In the genomic region with DNA sequence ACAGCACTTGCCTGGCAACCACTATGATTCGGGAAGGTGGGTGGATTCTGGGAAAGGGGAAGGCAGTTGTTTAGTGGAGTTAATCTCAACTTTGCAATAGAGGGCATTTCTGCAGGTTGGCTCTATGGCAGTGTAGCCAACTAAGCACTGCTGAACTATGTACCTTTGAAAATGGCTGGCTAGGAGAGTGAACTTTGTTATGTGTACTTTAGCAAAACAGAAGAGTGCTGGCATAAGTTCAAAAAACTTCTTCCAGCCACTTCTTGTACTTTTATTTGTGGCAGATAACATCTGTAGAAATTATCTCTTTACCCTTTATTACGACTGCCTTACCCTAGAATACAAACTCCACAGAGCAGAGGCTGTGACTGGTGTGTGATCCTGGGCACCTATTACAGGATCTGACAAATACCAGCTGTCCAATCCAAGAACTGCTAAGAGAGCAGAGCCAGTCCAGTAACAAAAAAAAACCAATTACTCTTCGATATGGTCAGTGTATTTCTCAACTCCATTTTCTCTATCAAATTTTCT, we compare ENCODE assay signal across 8 mouse cellular contexts. TPM values are rescaled to one million over a fixed set of nuclear protein-coding genes. Genes with fewer than 3 reads are reported as not detected.
DNase-seq lines count a peak whose midpoint lies in the region; ATAC-seq and TF ChIP-seq lines count a peak whose summit lies in the region.

No protein-coding gene starts in this region.

- no peak overlapping the region; the same call in 1 of the 2 replicates for H3K9ac ChIP-seq in embryonic facial prominence, embryonic 11.5 days (replicated peaks; ENCODE audit: low read length)
- no peak overlapping the region for H3K9ac ChIP-seq in intestine, postnatal 0 days (ENCODE audit: low read depth, low read length)
- H3K9ac ChIP-seq in midbrain, embryonic 15.5 days = no peak overlapping the region

- ATAC-seq in embryonic facial prominence, embryonic 11.5 days (replicated peaks; ENCODE audit: insufficient number of reproducible peaks, low FRiP score, low TSS enrichment, low read depth) = no peak
- ATAC-seq in intestine, postnatal 0 days = peak; percentile 72
- ATAC-seq in midbrain, embryonic 15.5 days (replicated peaks) = no peak

- TF ChIP-seq POLR2A in kidney, adult 2 months (IDR thresholded peaks at IDR 0.05; ENCODE audit: low read depth, low read length) = no peak

- intact Hi-C loops in left cerebral cortex, postnatal 25 days (cut with DNase I) = loop anchor here (5.0 kb wide), 1 partner anchor 76 kb away; a partner anchor contains a TSS

- peaks cover 5% of the 10 kb centered on the region for H3K4me1 ChIP-seq in kidney, adult 2 months (ENCODE audit: control insufficient read depth, insufficient read depth, low read length)
- H3K4me1 ChIP-seq in embryonic facial prominence, embryonic 11.5 days (ENCODE audit: control insufficient read depth, insufficient read depth, low read length) = no peaks in the 10 kb centered on the region
- H3K4me1 ChIP-seq in intestine, postnatal 0 days (replicated peaks; ENCODE audit: control insufficient read depth, insufficient read depth, low read length) = no peaks in the 10 kb centered on the region
- peaks cover 4% of the 10 kb centered on the region; the same call in 1 of the 2 replicates for H3K4me1 ChIP-seq in midbrain, embryonic 15.5 days

- peak overlapping the region; percentile 41 for H3K27ac ChIP-seq in kidney, adult 2 months (ENCODE audit: insufficient read depth, low read depth, low read length)
- H3K27ac ChIP-seq in embryonic facial prominence, embryonic 11.5 days (replicated peaks; ENCODE audit: low read depth, low read length) = no peak overlapping the region
- peak overlapping the region; percentile 58 for H3K27ac ChIP-seq in intestine, postnatal 0 days (ENCODE audit: low read depth, low read length)
- no peak overlapping the region for H3K27ac ChIP-seq in midbrain, embryonic 15.5 days

- H3K4me2 ChIP-seq in embryonic facial prominence, embryonic 11.5 days (ENCODE audit: low read depth, low read length) = peak overlapping the region; percentile 41; the same call in 1 of the 2 replicates
- H3K4me2 ChIP-seq in intestine, postnatal 0 days (replicated peaks; ENCODE audit: low read depth) = peak overlapping the region; percentile 66
- H3K4me2 ChIP-seq in midbrain, embryonic 15.5 days = peak overlapping the region; percentile 66

- 40% methylated on average over 3 of the region's 3 CpGs for whole genome bisulfite sequencing in kidney, adult 2 months
- WGBS in embryonic facial prominence, embryonic 11.5 days = 68% methylated on average over 3 of the region's 3 CpGs
- WGBS in intestine, postnatal 0 days = 23% methylated on average over 3 of the region's 3 CpGs
- 63% methylated on average over 3 of the region's 3 CpGs for WGBS in midbrain, embryonic 15.5 days

- H3K27me3 ChIP-seq in kidney, adult 2 months (replicated peaks; ENCODE audit: control insufficient read depth, insufficient read depth, low read length) = no peaks in the 10 kb centered on the region
- H3K27me3 ChIP-seq in embryonic facial prominence, embryonic 11.5 days (ENCODE audit: control insufficient read depth, insufficient read depth, low read length) = no peaks in the 10 kb centered on the region
- no peaks in the 10 kb centered on the region for H3K27me3 ChIP-seq in intestine, postnatal 0 days (replicated peaks; ENCODE audit: control insufficient read depth, insufficient read depth, low read length)
- H3K27me3 ChIP-seq in midbrain, embryonic 15.5 days (replicated peaks) = no peaks in the 10 kb centered on the region

- H3K9me3 ChIP-seq in embryonic facial prominence, embryonic 11.5 days (replicated peaks; ENCODE audit: control insufficient read depth, low read length) = no peaks in the 10 kb centered on the region
- no peaks in the 10 kb centered on the region for H3K9me3 ChIP-seq in intestine, postnatal 0 days (ENCODE audit: control insufficient read depth)
- H3K9me3 ChIP-seq in midbrain, embryonic 15.5 days = no peaks in the 10 kb centered on the region

- H3K36me3 ChIP-seq in kidney, adult 2 months (ENCODE audit: control insufficient read depth, insufficient read depth, low read length) = no peaks in the 10 kb centered on the region
- H3K36me3 ChIP-seq in embryonic facial prominence, embryonic 11.5 days (replicated peaks; ENCODE audit: control insufficient read depth, insufficient read depth, low read depth, low read length) = no peaks in the 10 kb centered on the region
- H3K36me3 ChIP-seq in intestine, postnatal 0 days (ENCODE audit: control insufficient read depth, insufficient read depth) = no peaks in the 10 kb centered on the region; the same call in 1 of the 2 replicates
- no peaks in the 10 kb centered on the region for H3K36me3 ChIP-seq in midbrain, embryonic 15.5 days (replicated peaks)

- H3K4me3 ChIP-seq in kidney, adult 2 months (ENCODE audit: insufficient read depth, low read depth, low read length) = peak overlapping the region; percentile 49; the same call in 1 of the 2 replicates
- H3K4me3 ChIP-seq in embryonic facial prominence, embryonic 11.5 days (ENCODE audit: low read depth, low read length) = no peak overlapping the region
- peak overlapping the region; percentile 44; the same call in 1 of the 2 replicates for H3K4me3 ChIP-seq in intestine, postnatal 0 days (ENCODE audit: low read depth, low read length)
- H3K4me3 ChIP-seq in midbrain, embryonic 15.5 days = peak overlapping the region; percentile 67

- DNase-seq in kidney, adult 2 months = peak; percentile 66
- no peak for DNase-seq in kidney, postnatal 4 days
- no peak for DNase-seq in embryonic facial prominence, embryonic 11.5 days (ENCODE audit: low spot score)
- DNase-seq in spleen, adult 18-20 months = no peak
- DNase-seq in MN1 (ENCODE audit: low spot score) = no peak
- DNase-seq in left cerebral cortex, postnatal 25 days (ENCODE audit: low spot score in 2 of 2) = no peak

- no peak for TF ChIP-seq CTCF in kidney, adult 2 months (conservative IDR thresholded peaks at IDR 0.05; ENCODE audit: insufficient read depth, insufficient read length, low read depth, low read length)
- no peak for TF ChIP-seq CTCF in intestine, postnatal 0 days (IDR thresholded peaks at IDR 0.05; ENCODE audit: low read depth)

RNA-seq across cellular contexts. Expression of a gene that starts 0.8 kb away (rescaled TPM):
- polyA plus RNA-seq in kidney, adult 2 months (2012; rRNA removed) = 1.5 and 2.0 TPM in 2 replicates
- 9.7 and 10.8 TPM in 2 replicates for polyA plus RNA-seq in embryonic facial prominence, embryonic 11.5 days (2014; fragmentation: Nextera tagmentation; extraction: Ambion mirVana)
- 11.1 and 12.1 TPM in 2 replicates for polyA plus RNA-seq in intestine, postnatal 0 days (2015; fragmentation: Nextera tagmentation; extraction: Ambion mirVana)
- polyA plus RNA-seq in midbrain, embryonic 15.5 days (2015; fragmentation: Nextera tagmentation; extraction: Ambion mirVana) = 9.3 and 9.9 TPM in 2 replicates
- 1 to 10 TPM; 3.6 to 4.1 TPM for total RNA-seq in left cerebral cortex, postnatal 25 days (2021)

RNA-seq across cellular contexts. Expression of a gene that starts 51.5 kb away (rescaled TPM):
- 0.39 and 0.74 TPM in 2 replicates for polyA plus RNA-seq in kidney, adult 2 months (2012; rRNA removed)
- polyA plus RNA-seq in embryonic facial prominence, embryonic 11.5 days (2014; fragmentation: Nextera tagmentation; extraction: Ambion mirVana) = 0.74 and 0.84 TPM in 2 replicates
- polyA plus RNA-seq in intestine, postnatal 0 days (2015; fragmentation: Nextera tagmentation; extraction: Ambion mirVana) = 1.4 and 1.5 TPM in 2 replicates
- 0.45 and 0.48 TPM in 2 replicates for polyA plus RNA-seq in midbrain, embryonic 15.5 days (2015; fragmentation: Nextera tagmentation; extraction: Ambion mirVana)
- 1 to 10 TPM in 1 of 2 experiments, under 1 TPM in 1; 0.55 to 1.3 TPM for total RNA-seq in left cerebral cortex, postnatal 25 days (2021)

Comparison
In these comparisons a context has a peak if more than half of its experiments do, and no peak if none do; other contexts are left out.
1. H3K27ac ChIP-seq: peak in kidney, adult 2 months (single experiment) and intestine, postnatal 0 days (single experiment); none in embryonic facial prominence, embryonic 11.5 days (single experiment) and midbrain, embryonic 15.5 days (single experiment).
2. Peak in every context shown above with its lines, with median percentiles within 50 percentile points of each other: H3K4me2 ChIP-seq.